Mouse (Mus musculus): Measurements from ENCODE around the gene Gm10436. TPM values are rescaled to one million over a fixed set of nuclear protein-coding genes. Genes with fewer than 3 reads are reported as not detected.

Gene Gm10436
- total RNA-seq, 1 experiment = not detected

GRCm38 (mm10) chr12:88202856-88203255 is 20.9 kb upstream of the Gm10436 start:
- TF ChIP-seq ZC3H11A (IDR thresholded peaks at IDR 0.05; ENCODE audit: borderline replicate concordance, low read depth, low read length) = no peak; the same call in 1 of the 2 replicates
- no peak for TF ChIP-seq HCFC1 (IDR thresholded peaks at IDR 0.05; ENCODE audit: borderline replicate concordance, insufficient read depth, low read length)
- no peak for TF ChIP-seq ZNF384 (IDR thresholded peaks at IDR 0.05; ENCODE audit: low read depth, low read length)
- TF ChIP-seq MAFK (IDR thresholded peaks at IDR 0.05; ENCODE audit: insufficient read depth, low read depth, low read length) = no peak
- no peak for TF ChIP-seq CHD2 (IDR thresholded peaks at IDR 0.05; ENCODE audit: low read depth, low read length)
- H3K9me3 ChIP-seq (ENCODE audit: control insufficient read depth, insufficient read depth, low read depth, low read length) = no peaks in the 10 kb centered on the region
- no peak overlapping the region for H3K9ac ChIP-seq (ENCODE audit: insufficient read depth, low read depth, low read length, poor library complexity, severe bottlenecking)
- no peaks in the 10 kb centered on the region for H3K4me1 ChIP-seq (ENCODE audit: control insufficient read depth in 2 of 2, insufficient read depth in 2 of 2, low read length in 2 of 2, poor library complexity in 1 of 2)
- H3K36me3 ChIP-seq (ENCODE audit: control insufficient read depth, insufficient read depth, low read length, poor library complexity, severe bottlenecking) = no peaks in the 10 kb centered on the region
- no peak for DNase-seq (ENCODE audit: low read depth, low spot score)
- in situ Hi-C loops (cut with MboI; ENCODE audit: low sequenced_read_pairs in 2 of 2, unreplicated experiment in 2 of 2) = no loop called here
- H3K27ac ChIP-seq (ENCODE audit: insufficient read depth, low read depth, low read length, poor library complexity, severe bottlenecking) = no peak overlapping the region
- H3K4me3 ChIP-seq (ENCODE audit: insufficient read depth in 1 of 2, low read depth in 1 of 2, low read length in 2 of 2, poor library complexity in 1 of 2, severe bottlenecking in 1 of 2) = no peak overlapping the region

Other genes starting within 250 kb of the Gm10436 start
- gene Gm2042, start 228.0 kb downstream of the Gm10436 start, total RNA-seq (2012; rRNA removed) = 0.26 TPM in 1 of 2 replicates, not detected in the other
- gene Gm2075, start 170.3 kb downstream of the Gm10436 start, total RNA-seq (2012; rRNA removed) = not detected in 2 replicates
- not detected in 2 replicates for gene Gm6803, start 163.3 kb downstream of the Gm10436 start, total RNA-seq (2012; rRNA removed)
- 3.2 and 3.3 TPM in 2 replicates for gene Gm2056, start 155.1 kb downstream of the Gm10436 start, total RNA-seq (2012; rRNA removed)
- 3.9 and 5.3 TPM in 2 replicates for gene Gm16368, start 98.4 kb downstream of the Gm10436 start, total RNA-seq (2012; rRNA removed)
- 107 and 141 TPM in 2 replicates for gene Gm8332, start 68.0 kb upstream of the Gm10436 start, total RNA-seq (2012; rRNA removed)
- gene Gm5662, start 92.4 kb upstream of the Gm10436 start, total RNA-seq (2012; rRNA removed) = 46.1 and 56.0 TPM in 2 replicates
- gene Gm5039, start 141.9 kb upstream of the Gm10436 start, total RNA-seq (2012; rRNA removed) = 32.3 and 39.8 TPM in 2 replicates
- 16.3 and 17.4 TPM in 2 replicates for gene Adck1, start 178.4 kb upstream of the Gm10436 start, total RNA-seq (2012; rRNA removed)